Mouse (Mus musculus) CD8-positive naive resting alpha-beta T cell, adult 57 days (primary cell): ENCODE data around the gene Kdm8. TPM values are rescaled to one million over a fixed set of nuclear protein-coding genes. Genes with fewer than 3 reads are reported as not detected.

Source experiments
- total RNA-seq: library from RNA; stranded (reverse); gene quantifications from one replicate; pipeline ENCODE4 v1.2.4, GENCODE M21; 2023

Gene Kdm8
- 4.7 TPM for total RNA-seq

GRCm38 (mm10) chr7:125444464-125445401 is at the start of gene Kdm8:
Gene Kdm8, plus strand, starts transcription at chr7:125444676.

DNA sequence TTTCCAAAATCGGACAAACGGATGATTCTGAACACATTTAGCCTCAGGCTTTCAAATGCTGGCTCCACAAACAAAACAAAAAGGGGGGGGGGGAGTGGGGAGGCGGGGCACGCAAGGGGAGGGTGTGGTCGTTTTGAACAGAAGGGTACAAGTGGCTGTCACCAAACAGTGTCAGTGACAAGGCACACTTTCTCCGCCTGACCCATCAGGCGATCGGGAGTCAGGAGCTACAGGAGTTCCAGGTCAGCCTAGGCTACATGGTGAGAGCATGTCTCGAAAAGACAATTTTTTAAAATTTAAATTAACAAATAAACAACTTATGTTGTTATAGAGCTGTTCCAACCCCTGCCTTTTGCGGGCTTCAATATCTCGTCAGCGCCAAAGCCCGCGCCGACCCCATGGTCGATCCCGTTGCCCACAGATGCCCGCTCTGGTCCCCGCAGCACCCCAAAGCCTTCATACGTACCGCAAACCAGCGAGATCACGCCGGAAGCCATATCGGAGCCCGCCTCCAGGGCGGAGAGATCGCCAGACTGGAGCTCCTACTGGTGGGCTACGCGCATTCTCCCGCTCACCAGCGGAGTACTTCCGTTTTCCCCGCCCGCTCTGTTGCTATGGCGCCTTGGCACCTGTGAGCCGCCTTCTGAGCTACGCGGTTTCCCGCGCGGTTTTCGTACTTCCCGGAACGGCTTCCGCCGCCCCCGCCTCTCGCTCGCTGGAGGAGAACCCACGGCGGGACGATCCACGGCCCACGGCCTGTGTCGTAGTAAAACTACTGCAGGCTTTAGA is 46.7 kb downstream of the Kdm8 start, which contains the start of gene Nsmce1:
Gene Nsmce1, minus strand, starts transcription at position 650 of the 789 bp plus-strand sequence.

Other genes starting within 250 kb of the Kdm8 start
- 49.5 TPM for gene Nsmce1, start 46.9 kb downstream of the Kdm8 start, total RNA-seq
- gene Il4ra, start 107.4 kb downstream of the Kdm8 start, total RNA-seq = 250 TPM
- 195 TPM for gene Il21r, start 158.8 kb downstream of the Kdm8 start, total RNA-seq